Comparison of ENCODE assay signal across 24 mouse cellular contexts in genomic region chr19:32269844-32270176, GRCm38 (mm10).
DNase-seq lines count a peak whose midpoint lies in the region; ATAC-seq and TF ChIP-seq lines count a peak whose summit lies in the region.
"Had no signal": no experiment of that assay in that cellular context is flagged by ENCODE, and none has a peak within 500 bp of the region (broad histone marks: within the 10 kb centered on the region; RNA-seq: fewer than 3 reads in every experiment).

No protein-coding gene starts in this region.

- no peaks in the 10 kb centered on the region for H3K79me2 ChIP-seq in heart, adult 2 months (replicated peaks; ENCODE audit: control insufficient read depth, insufficient read depth, low read length)

- TF ChIP-seq POLR2A in heart, adult 2 months (IDR thresholded peaks at IDR 0.05; ENCODE audit: insufficient read depth, low read depth, low read length), result no peak

- H3K4me1 ChIP-seq in heart, adult 2 months (ENCODE audit: control insufficient read depth, insufficient read depth, low read length), result peaks cover 9% of the 10 kb centered on the region
- peaks cover 73% of the 10 kb centered on the region for H3K4me1 ChIP-seq in liver, embryonic 13.5 days (replicated peaks)
- H3K4me1 ChIP-seq: midbrain, embryonic 10.5 days; midbrain, embryonic 15.5 days had no signal

- no peaks in the 10 kb centered on the region for H3K27me3 ChIP-seq in heart, adult 2 months (ENCODE audit: control insufficient read depth, insufficient read depth, low read length)
- no peaks in the 10 kb centered on the region for H3K27me3 ChIP-seq in liver, embryonic 13.5 days
- H3K27me3 ChIP-seq: embryonic facial prominence, embryonic 12.5 days; hindbrain, embryonic 13.5 days; lung, embryonic 15.5 days; midbrain, embryonic 15.5 days; neural tube, embryonic 15.5 days; stomach, embryonic 15.5 days had no signal

- no peak for DNase-seq in heart, adult 2 months
- no peak for DNase-seq in heart, adult 8-10 months (ENCODE audit: low spot score)
- DNase-seq in liver, embryonic 13.5 days, result no peak
- DNase-seq in liver, result no peak
- peak; percentile 45 for DNase-seq in lung, postnatal 36 days
- DNase-seq in lung, postnatal 14 days, result no peak
- DNase-seq in right cerebral cortex, adult 2 months (ENCODE audit: low spot score in 2 of 2), result no peak
- DNase-seq: adrenal gland, postnatal 14 days; cerebellum, adult 11-12 months; cerebellum, adult 9-11 months; embryo, embryonic 11 days; layer of hippocampus, postnatal 36 days; right cerebral cortex, postnatal 25 days; thymus, adult 2 months; thymus, postnatal 4 days had no signal

- no peak for TF ChIP-seq CTCF in heart, adult 2 months (IDR thresholded peaks at IDR 0.05)

- ATAC-seq in liver, embryonic 13.5 days (ENCODE audit: low read depth), result no peak
- ATAC-seq: forebrain, embryonic 14.5 days; inflammation-experienced regulatory T-cells, adult 6 months; midbrain, embryonic 15.5 days had no signal

- H3K4me2 ChIP-seq in liver, embryonic 13.5 days, result no peak overlapping the region
- H3K4me2 ChIP-seq: embryonic facial prominence, embryonic 12.5 days; hindbrain, embryonic 13.5 days; lung, embryonic 15.5 days; midbrain, embryonic 15.5 days; neural tube, embryonic 15.5 days; stomach, embryonic 15.5 days had no signal

- peak overlapping the region; percentile 19; the same call in 1 of the 2 replicates for H3K27ac ChIP-seq in heart, adult 2 months
- H3K27ac ChIP-seq in liver, embryonic 13.5 days, result 0 out of 2 replicates have a peak overlapping the region, but pooled peaks have one; percentile 9
- H3K27ac ChIP-seq: embryonic facial prominence, embryonic 12.5 days; hindbrain, embryonic 13.5 days; lung, embryonic 15.5 days; midbrain, embryonic 10.5 days; midbrain, embryonic 15.5 days; neural tube, embryonic 15.5 days; stomach, embryonic 15.5 days had no signal

- H3K9ac ChIP-seq in heart, adult 2 months (ENCODE audit: low read depth, low read length), result no peak overlapping the region
- no peak overlapping the region for H3K9ac ChIP-seq in liver, embryonic 13.5 days
- H3K9ac ChIP-seq: embryonic facial prominence, embryonic 12.5 days; hindbrain, embryonic 13.5 days; lung, embryonic 15.5 days; midbrain, embryonic 15.5 days; neural tube, embryonic 15.5 days; stomach, embryonic 15.5 days had no signal

- H3K4me3 ChIP-seq in heart, adult 2 months, result no peak overlapping the region
- no peak overlapping the region for H3K4me3 ChIP-seq in liver, embryonic 13.5 days (replicated peaks)
- H3K4me3 ChIP-seq: embryonic facial prominence, embryonic 12.5 days; hindbrain, embryonic 13.5 days; lung, embryonic 15.5 days; midbrain, embryonic 10.5 days; midbrain, embryonic 15.5 days; neural tube, embryonic 15.5 days; stomach, embryonic 15.5 days had no signal

- 62% methylated on average over 6 of the region's 6 CpGs for WGBS in heart, adult 2 months
- WGBS in liver, embryonic 13.5 days (ENCODE audit: insufficient replicate concordance), result 83% methylated on average over 6 of the region's 6 CpGs

- no peaks in the 10 kb centered on the region for H3K9me3 ChIP-seq in liver, embryonic 13.5 days (replicated peaks)
- H3K9me3 ChIP-seq: embryonic facial prominence, embryonic 12.5 days; hindbrain, embryonic 13.5 days; lung, embryonic 15.5 days; midbrain, embryonic 10.5 days; midbrain, embryonic 15.5 days; neural tube, embryonic 15.5 days; stomach, embryonic 15.5 days had no signal

- TF ChIP-seq EP300 in heart, adult 2 months (IDR thresholded peaks at IDR 0.05; ENCODE audit: insufficient read depth, low read depth, low read length), result no peak

- intact Hi-C loops in heart, adult 2 months (cut with DNase I), result loop anchor here (5.0 kb wide), 1 partner anchor 52 kb away; no protein-coding TSS in a partner anchor

- H3K36me3 ChIP-seq in heart, adult 2 months (ENCODE audit: control insufficient read depth, insufficient read depth, low read length), result peaks cover 5% of the 10 kb centered on the region
- no peaks in the 10 kb centered on the region for H3K36me3 ChIP-seq in liver, embryonic 13.5 days
- H3K36me3 ChIP-seq: embryonic facial prominence, embryonic 12.5 days; hindbrain, embryonic 13.5 days; lung, embryonic 15.5 days; midbrain, embryonic 10.5 days; midbrain, embryonic 15.5 days; neural tube, embryonic 15.5 days; stomach, embryonic 15.5 days had no signal
